Mouse (Mus musculus): ENCODE results near the gene Stum. TPM values are rescaled to one million over a fixed set of nuclear protein-coding genes. Genes with fewer than 3 reads are reported as not detected.
"Not testable (repeated sequence)": the region's sequence is repeated elsewhere in the genome, so short reads cannot be mapped to it uniquely, and the experiment has no call there.

Stum gene
- total RNA-seq (2015; ENCODE audit: low replicate concordance) (not detected in 2 replicates), total RNA-seq (2017; ENCODE audit: low replicate concordance) (not detected in 2 replicates)

GRCm38 (mm10) chr1:180483399-180484291 is at the start of gene Stum:
Gene Stum, minus strand, starts transcription at chr1:180483504.
- ATAC-seq (replicated peaks; ENCODE audit: low FRiP score, poor library complexity, severe bottlenecking) = peak; percentile 51; the same call in 1 of the 2 replicates

GRCm38 (mm10) chr1:180532671-180533070 is 49.4 kb upstream of the Stum start:
- ATAC-seq (replicated peaks; ENCODE audit: low FRiP score, poor library complexity, severe bottlenecking) = no peak

GRCm38 (mm10) chr1:180530457-180531263 is 47.4 kb upstream of the Stum start:
- ATAC-seq (replicated peaks; ENCODE audit: low FRiP score, poor library complexity, severe bottlenecking) = no peak

GRCm38 (mm10) chr1:180529847-180530246 is 46.5 kb upstream of the Stum start:
- no peak for ATAC-seq (replicated peaks; ENCODE audit: low FRiP score, poor library complexity, severe bottlenecking)

DNA sequence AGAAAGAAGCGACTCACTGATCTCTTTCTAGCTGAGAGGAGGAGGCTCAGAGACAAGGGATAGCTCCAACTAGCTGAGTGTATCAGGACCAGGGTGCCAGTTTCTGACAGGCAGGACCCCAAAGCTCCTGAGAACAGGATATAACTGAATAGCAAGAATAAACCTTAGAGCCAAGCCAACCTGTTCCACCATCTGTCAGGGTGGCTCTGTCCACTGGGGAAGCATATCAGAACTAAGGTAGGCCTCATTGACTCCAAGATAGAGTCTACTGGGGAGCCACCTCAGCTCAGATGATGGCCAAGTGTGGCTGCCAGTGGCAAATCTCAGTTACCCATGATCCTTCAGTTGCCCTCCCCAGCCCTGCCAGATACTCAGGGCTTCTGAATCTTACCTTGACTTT is 42.0 kb upstream of the Stum start:
- no peak for ATAC-seq (replicated peaks; ENCODE audit: low FRiP score, poor library complexity, severe bottlenecking)

GRCm38 (mm10) chr1:180523320-180523719 is 40.0 kb upstream of the Stum start:
- ATAC-seq (replicated peaks; ENCODE audit: low FRiP score, poor library complexity, severe bottlenecking) = no peak

DNA sequence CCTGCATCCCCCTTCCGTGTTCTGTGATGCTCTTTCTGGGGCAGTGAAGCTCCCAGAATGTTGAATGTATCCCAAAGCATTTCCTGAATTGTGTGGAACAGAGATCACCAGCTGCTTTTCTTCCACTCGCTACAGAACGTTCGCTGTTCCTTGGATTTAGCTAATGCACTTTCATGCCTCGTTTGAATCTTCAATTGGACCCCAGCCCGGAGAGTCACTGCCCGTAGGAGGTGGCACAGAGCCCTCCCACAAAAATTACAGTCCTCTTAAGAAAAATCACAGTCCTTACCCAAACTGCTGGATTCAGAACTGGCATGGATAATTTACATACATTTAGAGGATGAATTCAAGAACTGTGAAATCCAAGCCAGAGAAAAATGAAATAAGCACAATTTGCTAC is 36.9 kb upstream of the Stum start:
- no peak for ATAC-seq (replicated peaks; ENCODE audit: low FRiP score, poor library complexity, severe bottlenecking)

GRCm38 (mm10) chr1:180519520-180519919 is 36.2 kb upstream of the Stum start:
- ATAC-seq (replicated peaks; ENCODE audit: low FRiP score, poor library complexity, severe bottlenecking) = no peak

DNA sequence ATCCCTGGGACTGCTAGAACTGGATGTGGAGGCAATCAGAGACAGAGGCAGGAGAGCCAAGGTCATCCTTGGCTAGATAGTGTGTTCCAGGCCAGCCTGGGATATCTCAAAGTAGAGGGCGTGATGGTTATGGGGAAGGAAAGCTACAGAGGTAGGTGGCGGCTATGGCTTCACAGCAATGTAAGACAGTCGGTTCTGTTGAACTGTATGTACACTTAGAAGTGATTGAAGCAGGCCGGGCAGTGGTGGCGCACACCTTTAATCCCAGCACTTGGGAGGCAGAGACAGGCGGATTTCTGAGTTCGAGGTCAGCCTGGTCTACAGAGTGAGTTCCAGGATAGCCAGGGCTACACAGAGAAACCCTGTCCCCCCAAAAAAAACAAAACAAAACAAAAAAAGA is 35.6 kb upstream of the Stum start:
- ATAC-seq (replicated peaks; ENCODE audit: low FRiP score, poor library complexity, severe bottlenecking) = not testable (repeated sequence)

DNA sequence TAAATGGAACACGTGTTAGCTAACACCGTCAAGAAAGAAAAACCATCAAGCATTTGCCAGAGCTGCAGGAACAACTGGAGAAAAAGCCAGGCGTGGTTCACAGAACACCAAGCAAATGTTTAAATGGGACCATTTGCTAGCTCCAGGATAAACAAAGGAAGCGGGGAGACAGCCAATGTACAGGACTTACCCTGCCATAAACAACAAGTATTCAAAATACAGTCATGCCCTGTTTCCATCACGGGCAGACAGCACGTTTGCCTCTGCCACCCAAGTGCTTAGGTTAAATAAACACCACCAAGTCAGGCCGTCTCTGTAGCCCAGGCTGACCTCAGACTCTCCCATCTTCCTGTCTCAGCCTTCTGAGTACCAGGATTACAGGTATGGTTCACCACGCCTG is 35.1 kb upstream of the Stum start:
- ATAC-seq (replicated peaks; ENCODE audit: low FRiP score, poor library complexity, severe bottlenecking) = no peak

DNA sequence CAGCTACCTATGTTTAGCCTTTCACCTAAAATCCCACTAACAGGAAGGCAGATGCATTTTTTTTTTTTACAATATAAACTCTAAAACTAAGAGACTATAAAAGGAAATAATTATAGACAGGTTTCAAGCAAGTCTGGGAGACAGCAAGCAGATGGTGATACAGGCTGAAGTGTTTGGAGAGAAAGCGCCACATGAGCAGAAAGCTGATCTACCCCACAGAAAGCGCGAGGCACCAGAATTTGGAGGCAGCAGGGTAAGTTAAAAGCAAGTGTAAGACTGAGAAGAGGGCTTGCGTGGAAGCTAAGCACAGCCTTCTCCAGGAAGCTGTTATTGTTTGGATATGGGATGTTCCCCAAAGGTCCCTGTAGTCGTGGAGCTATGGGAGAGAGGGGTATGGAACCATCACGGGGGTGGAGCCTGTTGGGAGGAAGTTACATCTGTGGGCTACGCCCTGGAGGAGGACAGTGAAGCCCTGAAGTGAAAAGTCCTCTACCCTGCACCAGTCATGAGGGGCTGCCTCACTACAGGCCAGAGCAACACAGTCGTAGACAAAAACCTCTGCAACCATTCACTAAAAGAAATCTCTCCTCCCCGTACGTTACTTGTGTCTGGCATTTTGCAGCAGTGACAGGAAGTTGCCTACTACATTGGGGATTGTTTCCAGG is 34.2 kb upstream of the Stum start:
- no peak for ATAC-seq (replicated peaks; ENCODE audit: low FRiP score, poor library complexity, severe bottlenecking)

- ATAC-seq (replicated peaks; ENCODE audit: low FRiP score, poor library complexity, severe bottlenecking) = no peak
Observed at GRCm38 (mm10) chr1:180514077-180514476, 30.8 kb upstream of the Stum start.

DNA sequence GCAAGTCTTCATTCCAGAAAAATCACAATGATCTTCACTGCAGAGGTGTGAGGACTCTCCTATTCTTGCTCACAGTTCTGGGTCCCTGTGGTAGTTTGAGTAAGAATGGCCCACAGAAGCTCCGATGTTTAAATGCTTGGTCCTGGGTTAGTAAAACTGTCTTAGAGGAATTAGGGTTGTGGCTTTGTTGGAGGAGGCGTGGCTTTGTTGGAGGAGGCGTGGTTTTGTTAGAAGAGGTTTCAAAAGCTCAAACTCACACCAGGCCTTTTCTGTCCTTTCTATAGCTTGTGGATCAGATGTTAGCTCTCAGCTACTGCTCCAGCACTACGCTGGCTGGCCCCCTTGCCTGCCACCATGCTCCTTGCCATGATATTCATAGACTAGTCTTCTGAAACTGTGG is 27.6 kb upstream of the Stum start:
- ATAC-seq (replicated peaks; ENCODE audit: low FRiP score, poor library complexity, severe bottlenecking) = no peak

GRCm38 (mm10) chr1:180510442-180510841 is 27.1 kb upstream of the Stum start:
- no peak for ATAC-seq (replicated peaks; ENCODE audit: low FRiP score, poor library complexity, severe bottlenecking)

- ATAC-seq (replicated peaks; ENCODE audit: low FRiP score, poor library complexity, severe bottlenecking) = no peak
Observed at GRCm38 (mm10) chr1:180508662-180509061, 25.4 kb upstream of the Stum start.

- no peak for ATAC-seq (replicated peaks; ENCODE audit: low FRiP score, poor library complexity, severe bottlenecking)
Observed at GRCm38 (mm10) chr1:180507291-180507791, 24.0 kb upstream of the Stum start.

- no peak for ATAC-seq (replicated peaks; ENCODE audit: low FRiP score, poor library complexity, severe bottlenecking)
Observed at GRCm38 (mm10) chr1:180506341-180506740, 23.0 kb upstream of the Stum start.

DNA sequence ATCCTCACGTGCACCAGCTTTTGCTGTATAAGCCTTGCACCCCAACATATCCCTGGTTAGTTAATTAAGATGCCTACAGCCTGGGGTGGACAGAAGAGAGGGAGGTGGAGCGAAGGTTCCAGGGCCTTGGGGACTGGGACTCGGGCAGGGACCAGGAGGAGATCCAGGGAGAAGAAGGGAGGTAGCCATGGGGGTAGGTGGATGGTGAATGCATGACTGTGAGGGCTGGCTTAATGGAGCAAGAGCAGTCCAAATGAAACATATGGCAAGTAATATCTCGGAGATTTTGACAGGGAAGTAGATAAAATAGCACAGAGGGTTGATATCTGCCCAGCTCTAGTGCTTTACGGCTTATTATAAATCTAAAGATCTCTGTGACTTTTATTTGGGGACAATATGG is 21.6 kb upstream of the Stum start:
- no peak for ATAC-seq (replicated peaks; ENCODE audit: low FRiP score, poor library complexity, severe bottlenecking)

GRCm38 (mm10) chr1:180503484-180503883 is 20.2 kb upstream of the Stum start:
- ATAC-seq (replicated peaks; ENCODE audit: low FRiP score, poor library complexity, severe bottlenecking) = no peak

DNA sequence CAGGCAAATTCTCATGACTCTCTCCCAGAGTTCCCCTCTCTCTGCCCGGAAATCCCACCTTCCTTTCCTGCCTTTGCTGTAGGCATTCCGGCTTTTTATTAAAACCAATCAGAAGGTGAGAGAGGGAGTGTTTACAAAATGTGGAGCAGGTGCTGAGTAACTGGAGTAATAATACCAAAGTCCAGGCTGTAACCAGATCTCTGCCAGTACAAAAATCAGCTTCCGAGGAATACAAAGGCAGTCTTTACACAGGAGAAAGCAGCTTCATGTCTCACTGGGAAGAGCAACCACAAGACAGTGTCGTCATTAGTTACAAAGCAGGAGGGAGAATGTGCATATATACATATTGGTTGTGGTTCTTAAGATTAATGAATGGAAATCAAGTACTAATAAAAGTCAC is 19.3 kb upstream of the Stum start:
- no peak for ATAC-seq (replicated peaks; ENCODE audit: low FRiP score, poor library complexity, severe bottlenecking)

All from erythroid progenitor cell, adult 5-6 weeks (primary cell).